Mouse (Mus musculus) splenic B cell, adult 2 months (primary cell): ENCODE results near the gene Zfp276.
"Not testable (repeated sequence)": the region's sequence is repeated elsewhere in the genome, so short reads cannot be mapped to it uniquely, and the experiment has no call there.

Source experiments
- DNase-seq: peaks from one replicate; pipeline ENCODE4 v3.0.0-alpha.2; 2011; ENCODE audit warnings: low read depth, low spot score
- H3K27me3 ChIP-seq: 2 replicates; pipeline ENCODE4 v1.6.1; 2012; ENCODE audit warnings: mild to moderate bottlenecking, low read length, moderate library complexity, mixed read lengths; ENCODE audit not compliant: control insufficient read depth, poor library complexity, insufficient read depth, severe bottlenecking
- H3K36me3 ChIP-seq: 2 replicates; pipeline ENCODE4 v1.6.1; 2012; ENCODE audit warnings: mild to moderate bottlenecking, low read length, moderate library complexity, mixed read lengths; ENCODE audit not compliant: control insufficient read depth, poor library complexity, insufficient read depth, severe bottlenecking

The Zfp276 gene

DNA sequence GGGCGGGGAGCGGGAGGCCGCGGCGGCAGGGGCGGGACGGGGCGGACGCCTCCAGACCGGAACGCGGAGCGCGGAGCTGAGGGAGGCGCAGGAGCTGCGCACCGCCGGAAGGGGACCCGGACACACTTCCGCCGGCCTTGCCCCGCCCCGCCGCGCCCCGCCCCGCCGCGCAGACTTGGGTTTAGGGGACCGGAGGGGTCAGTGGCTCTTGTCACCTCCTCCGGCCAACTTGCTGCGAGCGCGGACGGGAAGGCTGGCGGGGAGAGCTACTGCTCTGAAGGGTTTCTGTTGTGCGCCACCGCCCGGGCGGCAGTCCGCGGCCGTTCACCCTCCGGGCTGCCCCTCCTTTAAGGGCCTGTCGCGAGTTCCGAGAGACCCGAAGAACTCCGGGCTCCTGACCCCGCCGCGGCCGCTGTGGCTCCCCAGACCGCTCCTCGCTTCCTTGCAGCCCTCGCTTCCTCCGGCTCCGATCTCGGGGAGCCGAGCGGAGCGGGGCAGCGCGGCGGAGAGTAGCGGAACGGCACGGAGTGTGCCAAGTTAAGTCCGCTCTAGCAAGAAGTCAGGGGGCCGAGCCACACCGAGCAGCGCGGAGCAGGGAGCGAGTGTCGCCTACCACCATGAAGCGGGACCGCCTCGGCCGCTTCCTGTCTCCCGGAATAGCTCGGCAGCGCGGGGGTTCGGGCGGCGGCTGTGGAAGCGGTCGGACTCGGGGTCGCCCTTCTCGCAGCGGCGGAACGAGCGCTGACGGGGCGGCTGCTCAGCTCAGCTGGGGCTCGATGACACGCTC is at the start of gene Zfp276, which contains the start of gene Vps9d1:
Zfp276 (plus strand) TSS at position 97 of the 787 bp plus-strand sequence.
Vps9d1 (minus strand) TSS at position 250 of the 787 bp plus-strand sequence.
- no peaks in the 10 kb centered on the region for H3K27me3 ChIP-seq
- DNase-seq, result peak; percentile 84

DNA sequence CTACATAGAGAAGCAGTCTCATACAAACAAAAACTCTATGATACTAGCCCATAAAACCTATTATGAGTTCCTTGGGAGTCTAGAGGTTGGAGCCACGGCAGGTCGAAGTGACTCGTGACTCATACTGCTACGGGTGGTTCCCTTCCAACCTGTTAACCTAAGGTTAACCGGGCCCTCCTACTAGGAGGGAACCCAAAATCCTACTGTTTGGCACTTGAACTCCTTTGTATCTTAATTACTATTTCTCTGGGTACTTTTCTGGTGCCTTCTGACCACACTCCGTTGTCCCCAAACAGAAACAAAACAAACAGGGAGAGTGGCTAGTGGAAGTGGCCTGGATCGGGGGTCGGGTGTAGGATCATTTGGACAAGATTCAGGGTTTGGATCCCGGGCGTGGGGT is 42.1 kb upstream of the Zfp276 start:
- no peak for DNase-seq
- Histone ChIP-seq H3K36me3 (no peaks in the 10 kb centered on the region; the same call in none of the 2 replicates), H3K27me3 (no peaks in the 10 kb centered on the region)

More for the DNA sequence above, at the start of gene Zfp276, which contains the start of gene Vps9d1:
- H3K36me3 ChIP-seq, result peaks cover 5% of the 10 kb centered on the region

DNA sequence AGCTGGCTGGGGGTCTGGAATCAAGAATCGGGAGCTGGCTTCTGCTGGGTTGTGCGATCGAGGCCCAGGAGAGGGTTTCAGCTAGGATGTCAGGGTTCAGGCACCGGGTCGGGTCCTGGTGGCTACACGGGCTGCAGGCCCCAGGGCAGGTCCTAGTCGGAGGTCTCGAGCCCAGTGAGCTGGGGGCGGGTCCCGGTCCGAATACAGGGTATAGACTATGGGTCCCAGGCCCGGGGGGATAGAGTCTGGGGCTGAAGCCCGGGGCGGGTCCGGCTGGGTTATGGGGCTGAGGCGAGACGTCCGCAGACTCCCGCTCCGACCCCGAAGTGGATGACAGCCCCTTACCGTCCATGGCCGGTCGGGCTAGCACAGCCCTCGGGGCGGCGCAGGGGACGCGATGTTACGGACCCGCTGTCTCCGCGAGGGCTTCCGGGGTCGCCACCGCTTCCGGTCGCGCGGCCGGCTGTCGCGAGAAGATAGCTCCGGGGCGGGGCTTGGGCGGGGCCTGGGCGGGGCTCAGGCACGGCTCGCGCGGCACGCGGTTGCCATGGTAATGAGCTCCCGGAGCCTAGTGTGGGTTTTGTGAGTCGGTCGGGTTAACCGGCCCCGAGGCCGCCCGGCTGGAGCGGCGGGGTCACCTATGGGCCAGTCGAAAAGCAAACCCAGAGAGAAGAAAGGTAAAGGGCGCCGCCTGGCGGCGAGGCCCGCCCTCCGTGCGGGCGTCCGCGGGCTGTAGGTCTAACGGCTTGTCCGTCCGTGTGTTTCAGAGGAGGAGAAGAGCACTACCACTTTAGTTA is 41.5 kb upstream of the Zfp276 start, which contains the start of the genes Chmp1a and Spata33:
Chmp1a (minus strand) TSS at position 443 of the 797 bp plus-strand sequence.
Spata33 (plus strand) TSS at position 512 of the 797 bp plus-strand sequence.
- peak; percentile 94 for DNase-seq
- H3K27me3 ChIP-seq, result no peaks in the 10 kb centered on the region
- no peaks in the 10 kb centered on the region; the same call in none of the 2 replicates for H3K36me3 ChIP-seq

DNA sequence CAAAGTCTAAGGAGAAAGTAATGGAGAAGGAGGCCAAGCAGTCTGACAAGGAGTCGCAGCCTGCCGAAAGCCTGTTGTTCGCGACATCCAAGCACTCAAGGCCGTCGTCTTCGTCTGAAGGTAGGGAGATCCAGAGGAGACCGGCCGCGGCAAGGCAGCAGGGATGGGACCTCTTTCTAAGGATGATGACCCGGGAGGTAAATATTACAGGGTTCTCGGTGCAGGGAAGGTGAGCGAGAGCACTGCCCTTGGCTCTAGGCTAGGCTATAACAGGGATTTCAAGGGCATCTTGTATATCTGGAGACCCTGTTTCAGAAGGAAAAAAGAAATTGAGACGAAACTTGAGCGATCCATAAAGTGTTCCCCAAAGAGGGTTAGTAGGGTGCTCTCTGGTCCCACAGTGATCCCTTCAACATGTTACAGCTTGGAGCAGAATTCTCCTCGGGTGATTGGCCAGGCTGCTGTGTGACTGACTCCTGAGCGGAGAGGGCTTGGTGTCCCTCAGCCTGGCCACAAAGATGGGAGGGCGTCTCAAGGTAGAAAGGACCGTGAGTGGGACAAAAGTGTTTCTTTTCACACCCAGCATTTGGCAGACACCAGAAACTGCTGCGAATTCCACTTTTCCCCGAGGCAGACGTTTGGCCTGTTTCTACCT is 40.8 kb upstream of the Zfp276 start:
- DNase-seq, result no peak
- no peaks in the 10 kb centered on the region for H3K27me3 ChIP-seq

DNA sequence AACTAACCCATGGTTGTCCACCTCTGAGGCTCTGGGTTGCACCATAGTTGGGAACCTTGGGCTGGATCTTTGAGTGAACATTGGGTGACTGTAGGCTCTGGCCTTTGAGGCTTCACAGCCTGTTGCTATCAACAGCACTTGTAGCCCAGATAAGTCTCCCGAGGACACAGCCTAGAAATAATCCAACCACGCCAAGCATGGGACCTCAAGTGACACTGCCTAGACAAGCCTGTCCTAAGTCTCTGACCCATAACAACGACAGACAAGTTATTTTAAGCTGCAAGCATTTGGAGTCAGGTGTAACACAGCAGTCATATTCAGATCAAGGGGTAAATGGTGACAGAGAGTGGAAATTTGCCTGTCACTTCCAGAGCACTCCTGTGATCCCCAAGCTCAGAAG is 38.6 kb upstream of the Zfp276 start:
- no peak for DNase-seq
- H3K27me3 ChIP-seq, result no peaks in the 10 kb centered on the region
- no peaks in the 10 kb centered on the region for H3K36me3 ChIP-seq

More for the DNA sequence above, 40.8 kb upstream of the Zfp276 start:
- H3K36me3 ChIP-seq, result no peaks in the 10 kb centered on the region; the same call in 1 of the 2 replicates

DNA sequence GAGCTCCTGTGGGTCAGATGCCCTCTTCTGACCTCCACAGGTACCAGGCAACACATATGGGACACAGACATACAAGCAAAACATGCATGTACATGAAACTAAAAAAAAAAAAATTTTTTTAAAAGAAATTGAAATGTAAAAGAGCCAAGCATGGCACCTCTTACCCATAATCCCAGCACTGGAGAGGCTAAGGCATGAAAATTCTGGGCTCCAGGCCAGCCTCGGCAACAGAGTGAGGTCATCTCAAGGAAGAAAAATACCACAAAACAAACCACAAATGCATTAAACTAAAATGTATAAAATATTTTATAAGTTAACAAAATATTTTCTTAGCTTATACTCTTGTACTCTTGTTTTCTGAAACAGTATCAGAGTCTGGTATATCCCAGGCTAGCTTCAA is 33.1 kb upstream of the Zfp276 start:
- DNase-seq, result no peak
- H3K27me3 ChIP-seq, result no peaks in the 10 kb centered on the region
- no peaks in the 10 kb centered on the region for H3K36me3 ChIP-seq

DNA sequence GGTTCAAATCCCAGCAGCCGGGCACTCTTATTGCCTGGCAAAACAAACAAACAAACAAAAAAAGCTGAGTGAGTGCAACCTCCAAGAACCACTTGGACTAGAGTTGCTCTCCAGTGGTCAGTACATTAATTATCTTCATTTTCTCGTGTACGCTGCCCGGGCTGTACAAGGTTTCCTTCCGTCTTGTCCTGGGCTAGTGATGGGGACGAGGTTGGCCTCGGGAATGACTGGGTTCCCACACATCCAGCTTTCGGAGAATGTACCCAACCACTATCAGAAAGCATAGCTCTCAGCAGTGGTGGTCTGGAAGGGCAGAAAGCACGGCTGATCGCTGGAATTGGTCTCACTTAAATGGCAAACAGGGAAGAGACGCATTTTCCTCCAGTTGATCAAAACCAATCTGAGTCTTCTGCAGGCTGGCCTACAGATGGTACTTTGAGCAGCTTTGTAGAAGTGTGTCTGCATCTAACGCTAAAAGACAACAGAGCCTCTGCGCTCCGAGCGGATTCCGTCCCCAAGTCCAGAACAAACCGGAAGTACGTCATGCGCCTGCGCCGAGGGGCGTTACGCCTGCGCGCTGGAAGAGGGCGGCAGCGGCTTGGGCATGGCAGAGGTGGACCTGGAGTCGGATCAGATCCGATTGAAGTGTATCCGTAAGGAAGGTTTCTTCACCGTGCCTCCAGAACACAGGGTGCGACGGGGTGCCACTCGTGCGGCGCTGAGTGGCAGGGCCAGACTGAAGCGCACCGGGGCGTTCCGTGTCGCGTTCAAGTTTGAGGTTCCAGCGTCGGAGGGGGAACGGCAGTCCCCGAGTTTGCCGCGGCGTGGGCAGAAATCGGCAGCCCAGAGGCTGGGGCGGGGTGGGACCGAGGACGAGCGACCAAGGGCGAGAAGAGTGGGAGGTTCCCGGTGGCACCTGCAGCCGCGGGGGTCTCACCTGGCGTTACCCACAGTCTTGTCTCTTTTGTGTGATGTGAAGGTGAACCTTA is 29.4 kb upstream of the Zfp276 start, which contains the start of gene Cdk10:
Cdk10 (plus strand) TSS at position 565 of the 989 bp plus-strand sequence.
- no peaks in the 10 kb centered on the region for H3K27me3 ChIP-seq
- H3K36me3 ChIP-seq, result no peaks in the 10 kb centered on the region; the same call in 1 of the 2 replicates
- peak; percentile 92 for DNase-seq

DNA sequence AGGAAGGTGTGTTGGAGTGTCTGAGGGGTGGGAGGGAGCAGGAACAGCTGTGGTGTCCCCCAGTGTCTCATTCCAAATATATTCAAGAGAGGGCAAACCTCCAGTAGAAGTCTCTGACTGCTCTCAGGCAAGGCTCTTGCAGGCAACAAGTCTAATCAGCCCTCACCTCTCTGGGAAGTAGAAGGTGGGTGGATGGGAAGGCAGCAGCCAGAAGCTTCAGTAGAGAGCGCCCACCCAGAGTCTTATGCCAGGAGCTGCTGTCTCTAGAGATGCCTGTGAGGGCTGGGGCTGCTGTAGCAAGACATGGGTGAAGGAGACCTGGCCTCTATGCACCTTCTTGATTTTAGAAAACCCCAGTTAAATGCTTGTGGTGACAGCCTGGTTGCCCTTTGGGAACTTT is 25.6 kb upstream of the Zfp276 start:
- no peaks in the 10 kb centered on the region; the same call in 1 of the 2 replicates for H3K36me3 ChIP-seq
- no peaks in the 10 kb centered on the region for H3K27me3 ChIP-seq
- DNase-seq, result no peak

DNA sequence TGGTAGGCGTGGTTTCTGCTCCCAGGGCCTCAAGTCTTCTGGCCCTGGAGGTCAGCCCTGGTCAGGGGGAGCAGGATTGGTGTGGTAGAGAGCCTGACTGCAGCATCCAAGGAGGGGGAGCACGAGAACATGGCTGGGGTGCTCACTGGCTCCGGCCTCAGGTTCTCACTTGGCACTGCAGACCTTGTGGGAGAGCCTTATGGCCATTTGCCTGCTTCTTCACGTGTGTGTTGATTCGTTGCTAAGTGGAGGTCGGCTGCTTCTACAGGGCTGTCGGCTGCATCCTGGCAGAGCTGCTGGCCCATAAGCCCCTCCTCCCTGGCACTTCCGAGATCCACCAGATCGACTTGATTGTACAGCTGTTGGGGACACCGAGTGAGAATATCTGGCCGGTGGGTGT is 23.7 kb upstream of the Zfp276 start:
- H3K36me3 ChIP-seq, H3K27me3 ChIP-seq, DNase-seq: not testable (repeated sequence)

DNA sequence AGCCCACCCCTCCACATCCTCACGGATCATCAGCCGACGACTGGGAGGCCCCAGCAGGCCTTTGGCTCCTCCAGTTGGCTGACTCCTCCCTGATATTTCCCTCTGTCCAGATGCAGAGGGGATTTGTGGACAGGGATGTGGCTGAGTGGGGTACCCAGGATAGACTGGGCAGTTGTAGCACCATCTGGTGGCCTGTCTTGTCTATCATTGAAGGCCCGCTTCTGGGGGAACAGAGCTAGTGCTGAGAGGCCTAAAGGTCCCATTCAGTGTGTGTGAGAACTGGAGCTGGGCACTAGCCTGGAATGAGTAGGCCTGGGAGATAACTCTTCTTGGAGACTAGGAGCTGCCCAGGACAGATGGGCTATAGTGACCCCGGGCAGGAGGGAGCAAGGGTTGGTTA is 22.3 kb upstream of the Zfp276 start:
- no peaks in the 10 kb centered on the region for H3K27me3 ChIP-seq
- DNase-seq, result no peak

DNA sequence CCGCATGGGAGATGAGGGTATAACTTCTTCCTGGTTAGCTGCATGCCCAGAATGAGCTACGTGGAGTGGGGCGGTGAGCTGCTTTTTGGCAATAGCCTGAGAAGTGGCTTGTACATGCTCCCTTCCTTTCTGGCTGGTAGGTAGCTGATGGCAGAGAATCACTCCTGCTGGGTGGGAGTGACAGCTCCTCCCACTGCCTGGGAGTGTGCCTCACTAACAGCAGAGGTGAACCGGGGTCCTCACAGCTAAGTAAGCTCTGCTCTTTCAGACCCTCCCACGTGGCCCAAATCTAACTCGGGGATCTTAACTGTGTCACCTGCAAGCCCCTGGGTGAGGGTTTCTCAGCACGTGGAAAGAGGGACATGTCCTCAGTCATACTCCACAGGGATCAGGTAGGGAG is 21.4 kb upstream of the Zfp276 start:
- no peaks in the 10 kb centered on the region for H3K27me3 ChIP-seq
- no peak for DNase-seq
- no peaks in the 10 kb centered on the region; the same call in 1 of the 2 replicates for H3K36me3 ChIP-seq

More for the DNA sequence above, 22.3 kb upstream of the Zfp276 start:
- H3K36me3 ChIP-seq, result no peaks in the 10 kb centered on the region; the same call in 1 of the 2 replicates

DNA sequence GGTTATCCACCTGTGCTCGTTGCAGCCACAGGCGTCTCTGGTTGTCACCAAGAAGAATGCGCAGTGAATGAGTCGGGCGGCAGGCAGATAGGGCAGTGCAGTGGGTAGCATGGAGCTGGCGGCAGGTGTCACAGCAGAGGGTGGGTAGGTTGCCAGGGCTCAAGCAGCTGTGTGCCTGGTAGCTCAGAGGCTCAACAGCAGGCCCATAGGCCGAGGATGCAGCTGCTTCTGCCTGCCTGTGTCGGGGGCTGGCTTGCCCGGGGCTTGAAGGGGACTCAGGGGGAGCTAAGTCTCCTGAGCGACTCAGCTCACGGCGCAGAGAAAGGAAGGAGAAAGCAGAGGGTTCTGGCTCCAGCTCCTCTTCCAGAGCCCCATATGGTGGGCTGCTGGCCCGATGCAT is 20.7 kb upstream of the Zfp276 start:
- Histone ChIP-seq H3K36me3 (no peaks in the 10 kb centered on the region), H3K27me3 (no peaks in the 10 kb centered on the region)
- no peak for DNase-seq

DNA sequence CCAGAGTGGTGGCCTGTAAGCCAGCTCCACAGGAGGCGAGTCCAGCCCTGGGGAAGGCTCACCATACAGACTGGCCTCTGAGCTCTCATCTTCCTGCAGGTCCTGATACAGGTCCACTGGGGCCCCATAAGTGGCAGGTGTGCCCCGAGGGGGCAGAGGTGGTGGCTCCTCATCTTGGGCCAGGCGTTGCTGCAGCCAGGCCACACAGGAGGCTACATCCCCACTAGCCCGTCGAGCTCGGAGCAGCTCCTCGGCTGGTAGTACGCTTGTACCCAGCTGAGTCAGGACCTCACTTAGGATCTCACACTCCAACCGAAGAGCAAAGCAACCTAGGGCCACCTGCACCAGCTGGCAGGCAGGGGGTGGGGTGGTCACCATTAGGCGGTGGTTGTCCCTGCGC is 20.2 kb upstream of the Zfp276 start:
- Histone ChIP-seq H3K36me3 (no peaks in the 10 kb centered on the region), H3K27me3 (no peaks in the 10 kb centered on the region)
- DNase-seq, result no peak
